Mouse (Mus musculus): Measurements from ENCODE around the gene S1pr3. TPM values are rescaled to one million over a fixed set of nuclear protein-coding genes. Genes with fewer than 3 reads are reported as not detected.

Gene S1pr3
- polyA plus RNA-seq, 1 experiment from 2014 or later = 37.7 TPM

- Histone ChIP-seq H3K4me1 (0 out of 2 replicates have a peak, but pooled peaks cover 4% of the 10 kb centered on the region), H3K4me3 (replicated peaks) (no peak overlapping the region), H3K36me3 (0 out of 2 replicates have a peak, but pooled peaks cover 5% of the 10 kb centered on the region), H3K9me3 (no peaks in the 10 kb centered on the region), H3K4me2 (no peak overlapping the region), H3K9ac (no peak overlapping the region), H3K27ac (no peak overlapping the region), H3K27me3 (replicated peaks) (no peaks in the 10 kb centered on the region)
- 67% methylated on average over 9 of the region's 9 CpGs for WGBS
- no peak for ATAC-seq (ENCODE audit: insufficient read depth, low FRiP score, low read depth)
Measured at GRCm38 (mm10) chr13:51423647-51424046, 15.2 kb downstream of the S1pr3 start.

- H3K4me3 ChIP-seq (replicated peaks) = no peak overlapping the region
- no peak for ATAC-seq (ENCODE audit: insufficient read depth, low FRiP score, low read depth)
- WGBS = 12% methylated on average over 5 of the region's 5 CpGs
- no peak overlapping the region for H3K4me2 ChIP-seq
- H3K4me1 ChIP-seq = no peaks in the 10 kb centered on the region
- H3K9ac ChIP-seq = no peak overlapping the region
- 0 out of 2 replicates have a peak, but pooled peaks cover 4% of the 10 kb centered on the region for H3K36me3 ChIP-seq
- no peaks in the 10 kb centered on the region for H3K27me3 ChIP-seq (replicated peaks)
- no peak overlapping the region for H3K27ac ChIP-seq
- no peaks in the 10 kb centered on the region for H3K9me3 ChIP-seq
Measured at GRCm38 (mm10) chr13:51424647-51425046, 16.2 kb downstream of the S1pr3 start.

- Histone ChIP-seq H3K4me3 (replicated peaks) (no peak overlapping the region), H3K27me3 (replicated peaks) (no peaks in the 10 kb centered on the region), H3K27ac (no peak overlapping the region), H3K9ac (no peak overlapping the region), H3K36me3 (no peaks in the 10 kb centered on the region), H3K4me1 (no peaks in the 10 kb centered on the region), H3K9me3 (no peaks in the 10 kb centered on the region), H3K4me2 (no peak overlapping the region)
- ATAC-seq (ENCODE audit: insufficient read depth, low FRiP score, low read depth) = no peak
- 81% methylated on average over 4 of the region's 4 CpGs for WGBS
Measured at GRCm38 (mm10) chr13:51425662-51426443, 17.4 kb downstream of the S1pr3 start.

GRCm38 (mm10) chr13:51433371-51433770, 24.9 kb downstream of the S1pr3 start:
- ATAC-seq (ENCODE audit: insufficient read depth, low FRiP score, low read depth) = no peak
- no peaks in the 10 kb centered on the region for H3K4me1 ChIP-seq
- no peaks in the 10 kb centered on the region for H3K36me3 ChIP-seq
- 73% methylated on average over 3 of the region's 3 CpGs for WGBS
- no peak overlapping the region for H3K4me3 ChIP-seq (replicated peaks)
- H3K9me3 ChIP-seq = no peaks in the 10 kb centered on the region
- no peak overlapping the region for H3K27ac ChIP-seq
- H3K9ac ChIP-seq = no peak overlapping the region
- H3K4me2 ChIP-seq = no peak overlapping the region
- H3K27me3 ChIP-seq (replicated peaks) = no peaks in the 10 kb centered on the region

GRCm38 (mm10) chr13:51434460-51434859, 26.0 kb downstream of the S1pr3 start:
- Histone ChIP-seq H3K9ac (no peak overlapping the region), H3K27me3 (replicated peaks) (no peaks in the 10 kb centered on the region), H3K4me1 (no peaks in the 10 kb centered on the region), H3K4me2 (no peak overlapping the region), H3K4me3 (replicated peaks) (no peak overlapping the region), H3K9me3 (no peaks in the 10 kb centered on the region), H3K27ac (no peak overlapping the region), H3K36me3 (no peaks in the 10 kb centered on the region)
- 64% methylated on average over 2 of the region's 2 CpGs for WGBS
- no peak for ATAC-seq (ENCODE audit: insufficient read depth, low FRiP score, low read depth)

GRCm38 (mm10) chr13:51435146-51435545, 26.7 kb downstream of the S1pr3 start:
- 48% methylated on average over 2 of the region's 2 CpGs for WGBS
- H3K9me3 ChIP-seq = no peaks in the 10 kb centered on the region
- H3K4me1 ChIP-seq = no peaks in the 10 kb centered on the region
- no peak overlapping the region for H3K27ac ChIP-seq
- ATAC-seq (ENCODE audit: insufficient read depth, low FRiP score, low read depth) = no peak
- no peak overlapping the region for H3K9ac ChIP-seq
- H3K27me3 ChIP-seq (replicated peaks) = no peaks in the 10 kb centered on the region
- no peak overlapping the region for H3K4me3 ChIP-seq (replicated peaks)
- no peak overlapping the region for H3K4me2 ChIP-seq
- H3K36me3 ChIP-seq = no peaks in the 10 kb centered on the region

GRCm38 (mm10) chr13:51437105-51438085, 29.0 kb downstream of the S1pr3 start:
- H3K4me2 ChIP-seq = no peak overlapping the region
- H3K9ac ChIP-seq = no peak overlapping the region
- ATAC-seq (ENCODE audit: insufficient read depth, low FRiP score, low read depth) = no peak
- H3K27me3 ChIP-seq (replicated peaks) = no peaks in the 10 kb centered on the region
- WGBS = 81% methylated on average over 14 of the region's 14 CpGs
- H3K4me3 ChIP-seq (replicated peaks) = no peak overlapping the region
- no peak overlapping the region for H3K27ac ChIP-seq
- H3K4me1 ChIP-seq = no peaks in the 10 kb centered on the region
- H3K36me3 ChIP-seq = no peaks in the 10 kb centered on the region
- no peaks in the 10 kb centered on the region for H3K9me3 ChIP-seq

- Histone ChIP-seq H3K9me3 (no peaks in the 10 kb centered on the region), H3K9ac (no peak overlapping the region), H3K4me3 (replicated peaks) (no peak overlapping the region), H3K27me3 (replicated peaks) (no peaks in the 10 kb centered on the region), H3K36me3 (no peaks in the 10 kb centered on the region), H3K27ac (no peak overlapping the region), H3K4me2 (no peak overlapping the region), H3K4me1 (no peaks in the 10 kb centered on the region)
- ATAC-seq (ENCODE audit: insufficient read depth, low FRiP score, low read depth) = no peak
- 83% methylated on average over 8 of the region's 8 CpGs for WGBS
Measured at GRCm38 (mm10) chr13:51442922-51443321, 34.5 kb downstream of the S1pr3 start.

- Histone ChIP-seq H3K4me2 (no peak overlapping the region), H3K4me3 (replicated peaks) (no peak overlapping the region), H3K36me3 (no peaks in the 10 kb centered on the region), H3K27me3 (replicated peaks) (no peaks in the 10 kb centered on the region), H3K9ac (no peak overlapping the region), H3K4me1 (no peaks in the 10 kb centered on the region), H3K27ac (no peak overlapping the region), H3K9me3 (no peaks in the 10 kb centered on the region)
- WGBS = 72% methylated on average over 4 of the region's 4 CpGs
- no peak for ATAC-seq (ENCODE audit: insufficient read depth, low FRiP score, low read depth)
Measured at GRCm38 (mm10) chr13:51446550-51446949, 38.1 kb downstream of the S1pr3 start.

- Histone ChIP-seq H3K9me3 (no peaks in the 10 kb centered on the region), H3K4me2 (no peak overlapping the region), H3K4me1 (no peaks in the 10 kb centered on the region), H3K9ac (no peak overlapping the region), H3K27me3 (replicated peaks) (no peaks in the 10 kb centered on the region), H3K4me3 (replicated peaks) (no peak overlapping the region), H3K36me3 (no peaks in the 10 kb centered on the region), H3K27ac (no peak overlapping the region)
- ATAC-seq (ENCODE audit: insufficient read depth, low FRiP score, low read depth) = no peak
- WGBS = 18% methylated on average over 4 of the region's 4 CpGs
Measured at GRCm38 (mm10) chr13:51456190-51456878, 47.9 kb downstream of the S1pr3 start.

- H3K27ac ChIP-seq = no peak overlapping the region
- H3K27me3 ChIP-seq (replicated peaks) = no peaks in the 10 kb centered on the region
- no peaks in the 10 kb centered on the region for H3K36me3 ChIP-seq
- no peak overlapping the region for H3K4me3 ChIP-seq (replicated peaks)
- no peaks in the 10 kb centered on the region for H3K4me1 ChIP-seq
- no peak overlapping the region for H3K4me2 ChIP-seq
- no peak overlapping the region for H3K9ac ChIP-seq
- ATAC-seq (ENCODE audit: insufficient read depth, low FRiP score, low read depth) = no peak
- 72% methylated on average over 4 of the region's 4 CpGs for WGBS
- H3K9me3 ChIP-seq = no peaks in the 10 kb centered on the region
Measured at GRCm38 (mm10) chr13:51464294-51464693, 55.9 kb downstream of the S1pr3 start.
